Mouse (Mus musculus) cortical plate, adult 2 months (tissue): ENCODE data around the gene Hpse2.

Experiments used
- CTCF ChIP-seq: fragments of 200-500 bp; IDR thresholded peaks from 2 replicates; pipeline ENCODE4 v1.5.1; 2011; ENCODE audit warnings: mild to moderate bottlenecking, control low read depth, low read length; ENCODE audit not compliant: insufficient read depth; ENCODE audit errors: extremely low read depth
- POLR2A ChIP-seq: fragments of 200-500 bp; IDR thresholded peaks from 2 replicates; pipeline ENCODE4 v1.6.1; 2011; ENCODE audit warnings: mild to moderate bottlenecking, low read length, control low read depth; ENCODE audit not compliant: insufficient read depth; ENCODE audit errors: extremely low read depth

DNA sequence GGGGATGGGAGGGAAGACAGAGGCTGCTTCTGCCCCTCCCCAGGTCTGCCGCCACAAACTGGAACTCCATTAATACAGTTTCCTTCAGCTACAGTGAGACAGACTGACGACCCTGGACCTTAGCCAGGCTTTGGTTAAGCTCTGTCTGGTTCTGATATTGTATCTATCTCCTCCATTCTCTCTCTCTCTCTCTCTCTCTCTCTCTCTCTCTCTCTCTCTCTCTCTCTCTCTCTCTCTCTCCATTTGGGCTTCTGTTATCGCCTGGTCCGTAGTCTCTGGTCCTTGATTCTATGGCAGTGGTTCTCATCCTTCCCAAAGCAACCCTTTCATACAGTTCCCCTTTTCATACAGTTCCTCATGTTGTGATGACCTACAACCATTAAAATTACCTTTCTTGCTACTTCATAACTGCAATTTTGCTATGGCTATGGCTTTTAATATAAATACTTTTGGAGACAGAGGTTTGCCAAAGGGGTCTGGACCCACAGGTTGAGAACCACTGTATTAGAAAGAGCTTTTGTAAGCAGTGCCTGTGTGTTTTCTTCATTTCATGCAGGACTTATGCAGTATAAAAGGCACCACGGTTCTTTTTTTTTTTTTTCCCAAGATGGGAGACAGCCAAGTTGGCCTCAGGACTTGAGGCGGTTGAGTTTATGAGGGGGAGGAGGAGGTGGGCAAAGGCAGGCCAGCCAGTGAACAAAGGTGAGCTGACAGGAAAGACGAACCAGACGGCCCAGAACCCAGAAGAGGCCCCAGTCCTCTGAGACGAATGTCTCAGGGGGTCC is 642.9 kb downstream of the Hpse2 start:
- no peak for TF ChIP-seq CTCF
- TF ChIP-seq POLR2A: no peak
